Mouse (Mus musculus) hindbrain, embryonic 12.5 days (tissue): Measurements from ENCODE around the gene Glb1. TPM values are rescaled to one million over a fixed set of nuclear protein-coding genes. Genes with fewer than 3 reads are reported as not detected.
A peak's percentile ranks its signal among the peaks of the same experiment; 100 is the strongest.
"Not testable (repeated sequence)": the region's sequence is repeated elsewhere in the genome, so short reads cannot be mapped to it uniquely, and the experiment has no call there.

ENCODE experiments used
- ATAC-seq: fragments of 200-750 bp; cut with Nextera tagmentation; 2 replicates; pipeline ENCODE4 v1.8.0; 2017; ENCODE audit warnings: moderate TSS enrichment; ENCODE audit not compliant: low FRiP score
- H3K27ac ChIP-seq: fragments of 300-500 bp; sonication (generic); 2 replicates; pipeline ENCODE4 v1.5.1; 2016; ENCODE audit warnings: mild to moderate bottlenecking
- H3K27me3 ChIP-seq: fragments of 300-500 bp; sonication (generic); 2 replicates; pipeline ENCODE4 v1.6.1; 2016; ENCODE audit warnings: mild to moderate bottlenecking
- H3K36me3 ChIP-seq: fragments of 300-500 bp; sonication (generic); 2 replicates; pipeline ENCODE4 v1.6.1; 2016; ENCODE audit warnings: mild to moderate bottlenecking
- H3K4me1 ChIP-seq: fragments of 300-500 bp; sonication (generic); 2 replicates; pipeline ENCODE4 v1.6.1; 2016
- H3K4me2 ChIP-seq: fragments of 300-500 bp; sonication (generic); replicated peaks from 2 replicates; pipeline ENCODE4 v1.6.1; 2016; ENCODE audit warnings: mild to moderate bottlenecking
- H3K4me3 ChIP-seq: fragments of 300-500 bp; sonication (generic); 2 replicates; pipeline ENCODE4 v1.5.1; 2016; ENCODE audit warnings: mild to moderate bottlenecking
- H3K9ac ChIP-seq: fragments of 300-500 bp; sonication (generic); 2 replicates; pipeline ENCODE4 v1.6.1; 2016; ENCODE audit warnings: mild to moderate bottlenecking, moderate library complexity
- H3K9me3 ChIP-seq: fragments of 300-500 bp; sonication (generic); replicated peaks from 2 replicates; pipeline ENCODE4 v1.6.1; 2016; ENCODE audit warnings: mild to moderate bottlenecking
- WGBS: fragments of 180-500 bp; shearing (Covaris S2); methylation state at CpG from one replicate; pipeline ENCODE4 v1.1.7; 2016; 5-methylcytosine and 5-hydroxymethylcytosine counted together
- polyA plus RNA-seq: library from polyadenylated mRNA; unstranded; fragments of >200 nt; fragmentation: Nextera tagmentation; extraction: Ambion mirVana; gene quantifications from 2 replicates; pipeline ENCODE4 v1.2.1, GENCODE M21; 2016

Glb1 gene
- polyA plus RNA-seq, 1 experiment from 2014 or later: 26.0 TPM

- ATAC-seq: no peak
- no peak overlapping the region for H3K4me3 ChIP-seq
- no peak overlapping the region for H3K27ac ChIP-seq
- WGBS: 98% methylated on average over 10 of the region's 10 CpGs
- H3K4me1 ChIP-seq: no peaks in the 10 kb centered on the region
- no peaks in the 10 kb centered on the region for H3K27me3 ChIP-seq
- no peak overlapping the region for H3K4me2 ChIP-seq
- no peak overlapping the region for H3K9ac ChIP-seq
- H3K9me3 ChIP-seq: no peaks in the 10 kb centered on the region
- 0 out of 2 replicates have a peak, but pooled peaks cover 1% of the 10 kb centered on the region for H3K36me3 ChIP-seq
Measured at GRCm38 (mm10) chr9:114385160-114385559, 15.7 kb upstream of the Glb1 start.

GRCm38 (mm10) chr9:114387086-114387485 lies 13.8 kb upstream of the Glb1 start:
- 80% methylated on average over 6 of the region's 6 CpGs for WGBS
- H3K36me3 ChIP-seq: no peaks in the 10 kb centered on the region
- H3K4me1 ChIP-seq: peaks cover 2% of the 10 kb centered on the region; the same call in 1 of the 2 replicates
- no peak overlapping the region for H3K4me2 ChIP-seq
- H3K27ac ChIP-seq: no peak overlapping the region
- H3K9me3 ChIP-seq: no peaks in the 10 kb centered on the region
- ATAC-seq: no peak
- H3K9ac ChIP-seq: no peak overlapping the region
- no peak overlapping the region for H3K4me3 ChIP-seq
- H3K27me3 ChIP-seq: no peaks in the 10 kb centered on the region

- H3K36me3 ChIP-seq: no peaks in the 10 kb centered on the region
- no peak overlapping the region for H3K27ac ChIP-seq
- H3K4me2 ChIP-seq: 0 out of 2 replicates have a peak overlapping the region, but pooled peaks have one; percentile 4
- H3K27me3 ChIP-seq: no peaks in the 10 kb centered on the region
- H3K4me1 ChIP-seq: peaks cover 2% of the 10 kb centered on the region; the same call in 1 of the 2 replicates
- no peak for ATAC-seq
- 84% methylated on average over 8 of the region's 8 CpGs for WGBS
- no peaks in the 10 kb centered on the region for H3K9me3 ChIP-seq
- no peak overlapping the region for H3K4me3 ChIP-seq
- no peak overlapping the region for H3K9ac ChIP-seq
Measured at GRCm38 (mm10) chr9:114388288-114388687, 12.6 kb upstream of the Glb1 start.

- H3K4me3 ChIP-seq: no peak overlapping the region
- H3K9ac ChIP-seq: no peak overlapping the region
- WGBS: 90% methylated on average over 3 of the region's 3 CpGs
- ATAC-seq: no peak
- no peaks in the 10 kb centered on the region for H3K36me3 ChIP-seq
- no peak overlapping the region for H3K27ac ChIP-seq
- H3K4me1 ChIP-seq: peaks cover 2% of the 10 kb centered on the region; the same call in 1 of the 2 replicates
- no peaks in the 10 kb centered on the region for H3K27me3 ChIP-seq
- peak overlapping the region; percentile 92; the same call in 1 of the 2 replicates for H3K4me2 ChIP-seq
- no peaks in the 10 kb centered on the region for H3K9me3 ChIP-seq
Measured at GRCm38 (mm10) chr9:114388701-114389370, 12.0 kb upstream of the Glb1 start.

GRCm38 (mm10) chr9:114389371-114389904 lies 11.4 kb upstream of the Glb1 start:
- H3K4me2 ChIP-seq: peak overlapping the region; percentile 92
- H3K36me3 ChIP-seq: no peaks in the 10 kb centered on the region
- peak overlapping the region; percentile 76; the same call in 1 of the 2 replicates for H3K9ac ChIP-seq
- no peak overlapping the region for H3K27ac ChIP-seq
- peak; percentile 6; the same call in 1 of the 2 replicates for ATAC-seq
- peak overlapping the region; percentile 77 for H3K4me3 ChIP-seq
- 74% methylated on average over 8 of the region's 8 CpGs for WGBS
- no peaks in the 10 kb centered on the region for H3K9me3 ChIP-seq
- H3K4me1 ChIP-seq: peaks cover 2% of the 10 kb centered on the region; the same call in 1 of the 2 replicates
- no peaks in the 10 kb centered on the region for H3K27me3 ChIP-seq

- H3K27me3 ChIP-seq: no peaks in the 10 kb centered on the region
- H3K36me3 ChIP-seq: no peaks in the 10 kb centered on the region
- H3K4me2 ChIP-seq: peak within 1 kb of the TSS; percentile 92
- H3K9me3 ChIP-seq: no peaks in the 10 kb centered on the region
- peak; percentile 78 for ATAC-seq
- peak within 1 kb of the TSS; percentile 64 for H3K27ac ChIP-seq
- peak within 1 kb of the TSS; percentile 76 for H3K9ac ChIP-seq
- peak within 1 kb of the TSS; percentile 77 for H3K4me3 ChIP-seq
- under 1% methylated on average over 87 of the region's 96 CpGs for WGBS
- H3K4me1 ChIP-seq: peaks cover 2% of the 10 kb centered on the region; the same call in 1 of the 2 replicates
Measured at GRCm38 (mm10) chr9:114389905-114390748, 10.7 kb upstream of the Glb1 start, which contains the start of gene Crtap. Gene Crtap (minus strand): TSS chr9:114390675.

- no peaks in the 10 kb centered on the region for H3K27me3 ChIP-seq
- no peaks in the 10 kb centered on the region for H3K36me3 ChIP-seq
- H3K27ac ChIP-seq: 0 out of 2 replicates have a peak overlapping the region, but pooled peaks have one; percentile 64
- peak overlapping the region; percentile 76 for H3K9ac ChIP-seq
- ATAC-seq: no peak
- peak overlapping the region; percentile 77 for H3K4me3 ChIP-seq
- no peaks in the 10 kb centered on the region for H3K9me3 ChIP-seq
- 6% methylated on average over 10 of the region's 10 CpGs for WGBS
- H3K4me1 ChIP-seq: peaks cover 2% of the 10 kb centered on the region; the same call in 1 of the 2 replicates
- peak overlapping the region; percentile 92 for H3K4me2 ChIP-seq
Measured at GRCm38 (mm10) chr9:114390749-114391075, 10.2 kb upstream of the Glb1 start.

- H3K9ac ChIP-seq, H3K4me2 ChIP-seq, H3K4me1 ChIP-seq, H3K27ac ChIP-seq, H3K9me3 ChIP-seq, H3K36me3 ChIP-seq, H3K27me3 ChIP-seq, H3K4me3 ChIP-seq, ATAC-seq: not testable (repeated sequence)
- 74% methylated on average over 6 of the region's 6 CpGs for WGBS
Measured at GRCm38 (mm10) chr9:114394136-114394535, 6.7 kb upstream of the Glb1 start.

- H3K9ac ChIP-seq: no peak overlapping the region
- H3K27ac ChIP-seq: no peak overlapping the region
- no peak overlapping the region for H3K4me3 ChIP-seq
- no peaks in the 10 kb centered on the region for H3K27me3 ChIP-seq
- H3K36me3 ChIP-seq: no peaks in the 10 kb centered on the region
- 84% methylated on average over 8 of the region's 8 CpGs for WGBS
- ATAC-seq: no peak
- H3K4me1 ChIP-seq: peaks cover 2% of the 10 kb centered on the region; the same call in 1 of the 2 replicates
- H3K4me2 ChIP-seq: no peak overlapping the region
- no peaks in the 10 kb centered on the region for H3K9me3 ChIP-seq
Measured at GRCm38 (mm10) chr9:114394677-114395076, 6.2 kb upstream of the Glb1 start.

GRCm38 (mm10) chr9:114395258-114395657 lies 5.6 kb upstream of the Glb1 start:
- no peaks in the 10 kb centered on the region for H3K36me3 ChIP-seq
- H3K4me3 ChIP-seq: no peak overlapping the region
- WGBS: 90% methylated on average over 4 of the region's 4 CpGs
- ATAC-seq: no peak
- H3K4me2 ChIP-seq: no peak overlapping the region
- no peaks in the 10 kb centered on the region for H3K27me3 ChIP-seq
- peaks cover 2% of the 10 kb centered on the region; the same call in 1 of the 2 replicates for H3K4me1 ChIP-seq
- H3K9ac ChIP-seq: no peak overlapping the region
- no peaks in the 10 kb centered on the region for H3K9me3 ChIP-seq
- no peak overlapping the region for H3K27ac ChIP-seq

- WGBS: 88% methylated on average over 12 of the region's 12 CpGs
- no peak overlapping the region for H3K4me2 ChIP-seq
- H3K4me3 ChIP-seq: no peak overlapping the region
Measured at GRCm38 (mm10) chr9:114399680-114400079, 1.2 kb upstream of the Glb1 start.

GRCm38 (mm10) chr9:114400588-114400948 lies 308 bp upstream of the Glb1 start:
- Histone ChIP-seq H3K36me3 (peaks cover 13% of the 10 kb centered on the region), H3K4me2 (peak overlapping the region; percentile 74), H3K9ac (peak overlapping the region; percentile 78), H3K9me3 (0 out of 2 replicates have a peak, but pooled peaks cover 6% of the 10 kb centered on the region), H3K4me3 (peak overlapping the region; percentile 69), H3K4me1 (peaks cover 11% of the 10 kb centered on the region), H3K27me3 (no peaks in the 10 kb centered on the region), H3K27ac (peak overlapping the region; percentile 84)
- peak; percentile 69 for ATAC-seq
- 30% methylated on average over 5 of the region's 5 CpGs for WGBS

More at GRCm38 (mm10) chr9:114399680-114400079, 1.2 kb upstream of the Glb1 start:
- H3K36me3 ChIP-seq: peaks cover 4% of the 10 kb centered on the region; the same call in 1 of the 2 replicates
- peaks cover 11% of the 10 kb centered on the region for H3K4me1 ChIP-seq
- H3K27ac ChIP-seq: no peak overlapping the region
- no peak overlapping the region for H3K9ac ChIP-seq
- H3K9me3 ChIP-seq: no peaks in the 10 kb centered on the region
- no peaks in the 10 kb centered on the region for H3K27me3 ChIP-seq
- ATAC-seq: no peak
